20 mouse cellular contexts compared by ENCODE assay signal in the genomic region with DNA sequence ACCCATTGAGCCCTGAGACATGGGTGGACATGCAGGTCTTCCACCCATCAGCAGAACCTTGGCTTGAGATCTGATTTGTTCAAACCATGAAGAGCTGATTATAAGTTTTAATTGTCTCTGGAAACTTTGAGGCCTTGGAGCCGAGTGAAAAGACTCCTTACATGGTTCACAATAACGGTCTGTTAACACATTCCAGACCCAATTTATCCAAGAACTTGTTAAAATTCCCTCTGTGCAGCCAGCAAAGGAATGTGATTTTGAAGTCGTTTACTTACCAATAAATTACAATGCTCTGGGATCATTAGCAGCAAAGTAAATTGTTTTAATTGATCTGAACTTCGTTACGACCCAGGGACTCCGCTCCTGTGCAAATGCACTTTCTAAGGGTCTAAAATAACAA.
DNase-seq lines count a peak whose midpoint lies in the region; ATAC-seq lines count a peak whose summit lies in the region.
"Had no signal": no experiment of that assay in that cellular context is flagged by ENCODE, and none has a peak within 500 bp of the region (broad histone marks: within the 10 kb centered on the region; RNA-seq: fewer than 3 reads in every experiment).

No protein-coding gene starts in this region.

- 8% methylated on average over 6 of the region's 6 CpGs for WGBS in forebrain, embryonic 14.5 days
- WGBS in forebrain, embryonic 12.5 days: 29% methylated on average over 6 of the region's 6 CpGs
- 22% methylated on average over 6 of the region's 6 CpGs for WGBS in limb, embryonic 13.5 days

- peak; percentile 48 for DNase-seq in forebrain, embryonic 14.5 days (ENCODE audit: low spot score)
- DNase-seq in Muller cell, postnatal 12 days (ENCODE audit: inconsistent ontology term): peak; percentile 95
- DNase-seq in forelimb bud, embryonic 11.5 days (ENCODE audit: low read depth, low spot score): peak; percentile 24
- DNase-seq in layer of hippocampus, adult 9-11 months: no peak
- DNase-seq: adrenal gland, adult 2 months; adrenal gland, postnatal 36 days; cerebellum, adult 11 months; cerebellum, adult 9-10 months; cerebellum, postnatal 25 days; gastrocnemius, postnatal 36 days; heart, adult 11 months; heart, postnatal 36 days had no signal

- no peak overlapping the region for H3K4me2 ChIP-seq in forebrain, embryonic 14.5 days (ENCODE audit: low read length)
- no peak overlapping the region for H3K4me2 ChIP-seq in forebrain, embryonic 12.5 days
- no peak overlapping the region for H3K4me2 ChIP-seq in limb, embryonic 13.5 days (replicated peaks)
- H3K4me2 ChIP-seq: embryonic facial prominence, embryonic 12.5 days; heart, embryonic 13.5 days; hindbrain, embryonic 12.5 days; intestine, embryonic 15.5 days had no signal

- H3K9ac ChIP-seq in forebrain, embryonic 14.5 days (ENCODE audit: low read length): no peak overlapping the region
- H3K9ac ChIP-seq in forebrain, embryonic 12.5 days: no peak overlapping the region
- H3K9ac ChIP-seq in limb, embryonic 13.5 days: no peak overlapping the region
- H3K9ac ChIP-seq: embryonic facial prominence, embryonic 12.5 days; heart, embryonic 13.5 days; hindbrain, embryonic 12.5 days; intestine, embryonic 15.5 days had no signal

- peaks cover 5% of the 10 kb centered on the region; the same call in 1 of the 2 replicates for H3K4me1 ChIP-seq in forebrain, embryonic 14.5 days (ENCODE audit: control insufficient read depth, insufficient read depth, low read length)
- peaks cover 9% of the 10 kb centered on the region for H3K4me1 ChIP-seq in forebrain, embryonic 12.5 days
- peaks cover 18% of the 10 kb centered on the region for H3K4me1 ChIP-seq in limb, embryonic 13.5 days
- H3K4me1 ChIP-seq: embryonic facial prominence, embryonic 12.5 days; heart, embryonic 13.5 days; intestine, embryonic 15.5 days had no signal

- H3K9me3 ChIP-seq in forebrain, embryonic 14.5 days (replicated peaks; ENCODE audit: control insufficient read depth, low read length): no peaks in the 10 kb centered on the region
- no peaks in the 10 kb centered on the region for H3K9me3 ChIP-seq in forebrain, embryonic 12.5 days
- H3K9me3 ChIP-seq in limb, embryonic 13.5 days: peaks cover 4% of the 10 kb centered on the region; the same call in 1 of the 2 replicates
- H3K9me3 ChIP-seq: embryonic facial prominence, embryonic 12.5 days; heart, embryonic 13.5 days; hindbrain, embryonic 12.5 days; intestine, embryonic 15.5 days had no signal

- ATAC-seq in forebrain, embryonic 14.5 days: 0 out of 2 replicates have a peak, but pooled peaks have one; percentile 20
- ATAC-seq in forebrain, embryonic 12.5 days (ENCODE audit: low FRiP score): no peak
- no peak for ATAC-seq in limb, embryonic 13.5 days (ENCODE audit: low FRiP score, low read depth)
- ATAC-seq: hindbrain, postnatal 0 days; intestine, embryonic 15.5 days had no signal

- no peak overlapping the region for H3K4me3 ChIP-seq in forebrain, embryonic 14.5 days (ENCODE audit: low read depth, low read length)
- no peak overlapping the region for H3K4me3 ChIP-seq in forebrain, embryonic 12.5 days (replicated peaks)
- no peak overlapping the region for H3K4me3 ChIP-seq in limb, embryonic 13.5 days
- H3K4me3 ChIP-seq: embryonic facial prominence, embryonic 12.5 days; heart, embryonic 13.5 days; hindbrain, embryonic 12.5 days; intestine, embryonic 15.5 days had no signal

- no peak overlapping the region for H3K27ac ChIP-seq in forebrain, embryonic 14.5 days (ENCODE audit: low read depth, low read length)
- no peak overlapping the region for H3K27ac ChIP-seq in forebrain, embryonic 12.5 days
- 0 out of 2 replicates have a peak overlapping the region, but pooled peaks have one; percentile 33 for H3K27ac ChIP-seq in limb, embryonic 13.5 days
- H3K27ac ChIP-seq: embryonic facial prominence, embryonic 12.5 days; heart, embryonic 13.5 days; hindbrain, embryonic 12.5 days; hindbrain, postnatal 0 days; intestine, embryonic 15.5 days had no signal

- H3K36me3 ChIP-seq in forebrain, embryonic 14.5 days (ENCODE audit: control insufficient read depth, insufficient read depth, low read length): no peaks in the 10 kb centered on the region
- no peaks in the 10 kb centered on the region for H3K36me3 ChIP-seq in forebrain, embryonic 12.5 days (replicated peaks)
- no peaks in the 10 kb centered on the region for H3K36me3 ChIP-seq in limb, embryonic 13.5 days
- H3K36me3 ChIP-seq: embryonic facial prominence, embryonic 12.5 days; heart, embryonic 13.5 days; hindbrain, embryonic 12.5 days; intestine, embryonic 15.5 days had no signal

- no peaks in the 10 kb centered on the region for H3K27me3 ChIP-seq in forebrain, embryonic 14.5 days (replicated peaks; ENCODE audit: control insufficient read depth, insufficient read depth, low read length)
- H3K27me3 ChIP-seq in forebrain, embryonic 12.5 days: no peaks in the 10 kb centered on the region
- H3K27me3 ChIP-seq in limb, embryonic 13.5 days: no peaks in the 10 kb centered on the region
- H3K27me3 ChIP-seq: CH12.LX; embryonic facial prominence, embryonic 12.5 days; heart, embryonic 13.5 days; hindbrain, embryonic 12.5 days; intestine, embryonic 15.5 days had no signal
